Mouse (Mus musculus) ES-E14 (cell line): ENCODE data around the gene Slain1.

Source experiments
- CHD2 ChIP-seq: IDR thresholded peaks from 2 replicates; pipeline ENCODE4 v1.6.1; 2014; ENCODE audit warnings: mild to moderate bottlenecking, low read depth, low read length, inconsistent platforms
- HCFC1 ChIP-seq: IDR thresholded peaks from 2 replicates; pipeline ENCODE4 v1.6.1; 2012; ENCODE audit warnings: low read length, inconsistent platforms, borderline replicate concordance; ENCODE audit not compliant: insufficient read depth
- MAFK ChIP-seq: IDR thresholded peaks from 2 replicates; pipeline ENCODE4 v1.6.1; 2014; ENCODE audit warnings: mild to moderate bottlenecking, low read depth, low read length, inconsistent platforms; ENCODE audit not compliant: insufficient read depth
- ZC3H11A ChIP-seq: IDR thresholded peaks from 2 replicates; pipeline ENCODE4 v1.6.1; 2012; ENCODE audit warnings: low read depth, mild to moderate bottlenecking, inconsistent platforms, low read length, borderline replicate concordance
- ZNF384 ChIP-seq: IDR thresholded peaks from 2 replicates; pipeline ENCODE4 v1.6.1; 2012; ENCODE audit warnings: low read depth, low read length, inconsistent platforms

- TF ChIP-seq ZNF384 (no peak), HCFC1 (no peak), ZC3H11A (no peak), MAFK (no peak), CHD2 (no peak)
Measured at GRCm38 (mm10) chr14:103666347-103666954, 16.4 kb downstream of the Slain1 start.
